In genomic region chr7:25151916-25152556, GRCm38 (mm10) we compare ENCODE assay signal across 13 mouse cellular contexts. TPM values are rescaled to one million over a fixed set of nuclear protein-coding genes. Genes with fewer than 3 reads are reported as not detected.
A peak's percentile ranks its signal among the peaks of the same experiment; 100 is the strongest.
DNase-seq lines count a peak whose midpoint lies in the region; ATAC-seq and TF ChIP-seq lines count a peak whose summit lies in the region.
"Had no signal": no experiment of that assay in that cellular context is flagged by ENCODE, and none has a peak within 500 bp of the region (broad histone marks: within the 10 kb centered on the region; RNA-seq: fewer than 3 reads in every experiment).

No protein-coding gene starts in this region.

- peak; percentile 30; the same call in 1 of the 2 replicates for ATAC-seq in forebrain, postnatal 0 days
- ATAC-seq in midbrain, embryonic 12.5 days (ENCODE audit: low FRiP score, low read depth) = no peak
- no peak for ATAC-seq in monocyte, adult 5-6 weeks (replicated peaks; ENCODE audit: insufficient number of reproducible peaks, low FRiP score, low TSS enrichment, poor library complexity, severe bottlenecking)

- H3K9me3 ChIP-seq in forebrain, postnatal 0 days (ENCODE audit: low read length) = no peaks in the 10 kb centered on the region
- H3K9me3 ChIP-seq in midbrain, embryonic 12.5 days = no peaks in the 10 kb centered on the region
- H3K9me3 ChIP-seq: embryonic facial prominence, embryonic 12.5 days; heart, embryonic 15.5 days; limb, embryonic 15.5 days; stomach, embryonic 15.5 days had no signal

- no peak for TF ChIP-seq CTCF in forebrain, postnatal 0 days (IDR thresholded peaks at IDR 0.05; ENCODE audit: low read depth)

- 8% methylated on average over 10 of the region's 10 CpGs for WGBS in forebrain, postnatal 0 days
- WGBS in midbrain, embryonic 12.5 days = 25% methylated on average over 10 of the region's 10 CpGs

- peaks cover 8% of the 10 kb centered on the region for H3K36me3 ChIP-seq in forebrain, postnatal 0 days (ENCODE audit: insufficient read depth)
- no peaks in the 10 kb centered on the region for H3K36me3 ChIP-seq in midbrain, embryonic 12.5 days
- H3K36me3 ChIP-seq: embryonic facial prominence, embryonic 12.5 days; heart, embryonic 15.5 days; limb, embryonic 15.5 days; stomach, embryonic 15.5 days had no signal

- DNase-seq in cerebellum, adult 18-20 months = peak; percentile 48 to 50
- no peak for DNase-seq in cerebellum, adult 8-10 months
- peak; percentile 55 for DNase-seq in cerebellum, adult 9-10 months
- peak; percentile 56 for DNase-seq in forebrain, postnatal 0 days
- no peak for DNase-seq in gastrocnemius, adult 8-10 months (ENCODE audit: low spot score in 2 of 2)
- no peak for DNase-seq in lung, postnatal 25 days (ENCODE audit: low spot score)

- H3K27me3 ChIP-seq in forebrain, postnatal 0 days (ENCODE audit: insufficient read depth, low read length) = no peaks in the 10 kb centered on the region
- peaks cover 35% of the 10 kb centered on the region for H3K27me3 ChIP-seq in midbrain, embryonic 12.5 days

- no peak overlapping the region for H3K4me3 ChIP-seq in forebrain, postnatal 0 days (ENCODE audit: low read depth, low read length)
- peak overlapping the region; percentile 40 for H3K4me3 ChIP-seq in midbrain, embryonic 12.5 days
- H3K4me3 ChIP-seq: embryonic facial prominence, embryonic 12.5 days; heart, embryonic 15.5 days; limb, embryonic 15.5 days; stomach, embryonic 15.5 days had no signal

- H3K4me2 ChIP-seq in forebrain, postnatal 0 days (ENCODE audit: low read depth) = peak overlapping the region; percentile 26
- H3K4me2 ChIP-seq in midbrain, embryonic 12.5 days (replicated peaks) = peak overlapping the region; percentile 46
- H3K4me2 ChIP-seq: heart, embryonic 15.5 days; limb, embryonic 15.5 days; stomach, embryonic 15.5 days had no signal

- H3K4me1 ChIP-seq in forebrain, postnatal 0 days (ENCODE audit: insufficient read depth) = peaks cover 27% of the 10 kb centered on the region
- peaks cover 73% of the 10 kb centered on the region for H3K4me1 ChIP-seq in midbrain, embryonic 12.5 days
- H3K4me1 ChIP-seq: heart, embryonic 15.5 days had no signal

- H3K27ac ChIP-seq in forebrain, postnatal 0 days (ENCODE audit: low read depth, low read length) = peak overlapping the region; percentile 29; the same call in 1 of the 2 replicates
- peak overlapping the region; percentile 95 for H3K27ac ChIP-seq in midbrain, embryonic 12.5 days (replicated peaks)
- H3K27ac ChIP-seq: heart, embryonic 15.5 days; limb, embryonic 15.5 days; macrophage; stomach, embryonic 15.5 days had no signal

- H3K9ac ChIP-seq in forebrain, postnatal 0 days = peak overlapping the region; percentile 22; the same call in 1 of the 2 replicates
- peak overlapping the region; percentile 66 for H3K9ac ChIP-seq in midbrain, embryonic 12.5 days (replicated peaks)
- H3K9ac ChIP-seq: embryonic facial prominence, embryonic 12.5 days; heart, embryonic 15.5 days; limb, embryonic 15.5 days; stomach, embryonic 15.5 days had no signal

RNA-seq across cellular contexts. Expression of gene Pou2f2, which starts 27.5 kb away (rescaled TPM):
- 5.8 and 6.0 TPM in 2 replicates for total RNA-seq in forebrain, postnatal 0 days (2014; rRNA removed)
- polyA plus RNA-seq in forebrain, postnatal 0 days (2015; fragmentation: Nextera tagmentation; extraction: Ambion mirVana) = 9.8 and 21.2 TPM in 2 replicates
- polyA plus RNA-seq in midbrain, embryonic 12.5 days (2016; fragmentation: Nextera tagmentation; extraction: Ambion mirVana) = 44.0 and 63.7 TPM in 2 replicates
- under 1 TPM in 2 of 4 experiments, not detected in 2; 0.02 to 0.24 TPM for total RNA-seq in gastrocnemius, adult 8-10 months (2022)
- 35.8 to 70.4 TPM (median 38.0 TPM) in 3 replicates for total RNA-seq in monocyte, adult 5-6 weeks (2017)

Comparison
In these comparisons a context has a peak if more than half of its experiments do, and no peak if none do; other contexts are left out.
1. DNase-seq: peak in cerebellum, adult 18-20 months (2 of 2), cerebellum, adult 9-10 months (single experiment) and forebrain, postnatal 0 days (single experiment); none in cerebellum, adult 8-10 months (single experiment), gastrocnemius, adult 8-10 months (0 of 2) and lung, postnatal 25 days (single experiment).